Mouse (Mus musculus) right cerebral cortex, postnatal 10 days (tissue): ENCODE results near the gene Gm2115.
A peak's percentile ranks its signal among the peaks of the same experiment; 100 is the strongest.

Experiments used
- DNase-seq, 2 experiments: peaks; one replicate each; pipeline ENCODE4 v3.0.0; 2021; ENCODE audit warnings: low spot score in 2 of 2

Gm2115 gene

DNA sequence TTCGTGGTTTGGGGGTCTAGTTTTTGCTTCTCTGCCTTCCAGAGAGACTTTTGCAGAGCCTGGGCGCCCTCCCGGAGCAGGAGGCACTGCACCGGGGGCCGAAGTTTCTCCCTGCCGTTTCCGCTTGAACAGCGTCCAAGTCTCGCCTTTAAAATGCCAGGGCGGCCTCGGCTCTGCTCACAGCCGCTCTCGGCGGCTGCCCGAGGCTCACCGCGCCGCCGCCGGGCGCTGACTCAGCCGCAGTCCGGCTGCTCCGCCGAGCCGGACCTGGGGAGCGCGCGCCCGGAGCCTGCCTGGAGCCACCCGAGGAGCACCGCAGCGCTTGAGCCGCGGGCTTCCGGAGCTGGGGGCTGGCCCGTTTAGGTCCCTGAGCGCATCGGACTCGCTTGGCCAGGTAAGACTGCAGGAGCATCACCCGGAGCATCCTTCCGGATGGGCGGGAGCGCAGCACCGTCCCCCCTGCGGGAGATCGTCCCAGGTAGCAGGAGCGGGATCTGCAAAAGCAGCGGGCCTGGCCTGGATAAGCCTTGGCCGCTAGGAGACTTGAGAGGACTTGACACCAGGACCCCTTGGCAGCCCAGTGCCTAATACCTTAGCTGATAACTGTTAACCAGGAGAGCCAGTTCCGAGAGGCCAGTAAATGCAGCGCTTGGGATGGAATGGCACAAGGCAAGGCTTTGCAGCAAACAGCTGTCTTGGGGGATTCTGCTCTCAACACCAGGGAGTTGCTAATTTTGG lies at the start of gene Gm2115:
Gene Gm2115 (plus strand): TSS at position 159 of the 738 bp plus-strand sequence.
- peak; percentile 38 to 65 for DNase-seq

DNA sequence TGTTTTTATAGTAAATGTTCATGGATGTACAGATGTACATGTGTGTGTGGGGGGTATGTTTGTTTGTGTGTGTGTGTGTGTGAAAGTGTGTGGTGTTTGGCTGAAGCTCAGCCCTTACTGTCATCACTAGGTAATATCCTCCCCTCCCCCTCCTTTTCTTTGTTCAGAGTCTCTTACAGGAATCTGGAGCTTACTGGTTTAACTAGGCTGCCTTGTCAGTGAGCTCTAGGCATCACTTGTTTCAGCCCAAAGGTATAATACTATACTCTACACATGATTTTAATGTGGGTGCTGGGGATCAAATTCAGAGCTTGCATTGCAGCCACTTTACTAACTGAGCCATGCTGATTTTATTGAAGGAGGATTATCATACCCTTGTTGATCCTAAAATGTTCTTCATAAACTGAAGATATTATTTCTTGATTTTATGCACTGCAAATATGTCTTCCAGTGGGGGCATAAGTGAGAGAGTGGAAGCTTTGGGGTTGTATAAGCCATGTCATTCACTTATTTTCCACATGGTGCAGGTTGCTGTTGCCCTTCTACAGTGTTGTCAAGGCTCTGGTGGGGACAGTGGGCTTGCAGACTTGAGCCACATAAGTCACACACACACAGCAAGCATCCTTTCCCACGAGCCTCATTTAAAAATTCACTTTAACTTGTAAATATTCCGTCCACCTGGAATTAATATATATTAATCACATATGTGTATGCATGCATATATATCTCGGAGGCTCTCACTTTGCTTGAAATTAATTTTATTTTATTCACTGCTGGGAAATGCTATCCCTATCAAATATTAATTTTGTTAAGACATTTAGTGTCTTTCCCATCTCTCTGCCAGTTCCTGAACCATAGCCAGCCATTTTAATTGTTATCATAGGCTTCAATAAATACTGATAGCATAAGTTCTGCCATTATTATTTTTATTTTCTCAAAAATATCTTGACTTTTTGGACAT lies 45.0 kb upstream of the Gm2115 start:
- no peak for DNase-seq

DNA sequence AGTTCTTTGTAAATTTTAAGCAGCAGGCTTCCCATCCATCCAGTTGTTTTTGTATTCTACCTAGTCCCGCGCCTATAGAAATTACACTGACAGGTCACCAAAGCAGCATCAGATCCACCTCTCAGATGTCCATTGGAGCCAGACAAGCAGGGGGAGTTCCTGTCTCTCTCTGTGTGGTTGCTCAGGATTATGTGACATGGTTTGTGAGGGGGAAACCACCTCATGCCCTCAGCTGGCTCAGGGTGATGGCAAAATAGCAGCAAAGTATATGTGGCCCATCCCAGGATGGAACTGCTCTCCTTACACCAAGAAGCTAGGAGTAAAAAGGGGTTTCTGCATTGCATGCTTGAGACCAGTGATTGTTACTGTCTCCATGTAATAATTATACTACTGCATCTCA lies 42.3 kb upstream of the Gm2115 start:
- no peak for DNase-seq

DNA sequence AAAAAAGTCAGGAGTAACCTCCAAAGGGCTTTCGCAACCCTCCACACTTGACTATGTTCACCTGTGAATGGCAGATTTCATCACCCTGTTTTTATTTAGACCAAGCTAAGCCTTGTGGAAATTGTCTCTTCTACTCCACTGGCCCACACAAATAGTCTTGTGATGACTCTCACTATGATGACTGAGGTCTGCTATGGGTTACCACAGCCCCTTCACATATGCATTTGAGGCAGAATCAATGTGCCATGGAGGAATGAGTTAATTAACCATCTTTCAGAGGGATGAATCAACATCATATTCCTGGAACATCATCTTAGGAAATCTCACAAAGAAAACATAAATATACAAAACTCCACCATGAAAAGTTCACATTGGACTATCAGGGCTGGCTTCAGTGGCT lies 25.6 kb upstream of the Gm2115 start:
- no peak for DNase-seq

DNA sequence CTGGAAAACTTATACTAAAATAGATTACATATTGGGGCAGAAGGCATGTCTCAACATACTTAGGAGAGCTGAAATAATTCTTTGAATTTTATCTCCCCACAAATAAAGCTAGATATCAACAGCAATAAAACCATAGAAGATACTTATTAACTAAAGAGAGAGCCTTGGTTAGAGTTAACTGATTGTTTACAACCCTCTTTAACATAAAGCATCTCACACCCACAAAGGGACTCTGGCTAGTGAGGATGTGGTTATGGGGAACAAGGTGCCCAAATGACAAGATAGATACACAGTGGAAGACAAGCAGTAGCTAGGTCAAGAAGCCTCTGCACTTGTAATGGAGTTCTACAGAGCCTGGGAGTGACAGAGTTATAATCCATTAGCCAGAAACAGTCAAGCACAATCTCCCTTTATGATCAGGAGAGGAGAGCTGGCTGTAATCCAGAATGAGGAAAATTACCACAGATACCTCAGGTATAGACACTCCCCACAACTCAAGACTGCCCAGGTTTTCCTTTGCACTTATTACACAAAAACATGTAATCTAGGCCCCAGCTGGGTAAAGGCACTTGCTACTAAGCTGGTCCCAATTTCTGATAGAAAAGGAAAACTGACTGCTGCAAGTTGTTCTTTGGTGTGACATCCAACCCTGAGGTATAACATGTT lies 10.1 kb upstream of the Gm2115 start:
- no peak for DNase-seq

DNA sequence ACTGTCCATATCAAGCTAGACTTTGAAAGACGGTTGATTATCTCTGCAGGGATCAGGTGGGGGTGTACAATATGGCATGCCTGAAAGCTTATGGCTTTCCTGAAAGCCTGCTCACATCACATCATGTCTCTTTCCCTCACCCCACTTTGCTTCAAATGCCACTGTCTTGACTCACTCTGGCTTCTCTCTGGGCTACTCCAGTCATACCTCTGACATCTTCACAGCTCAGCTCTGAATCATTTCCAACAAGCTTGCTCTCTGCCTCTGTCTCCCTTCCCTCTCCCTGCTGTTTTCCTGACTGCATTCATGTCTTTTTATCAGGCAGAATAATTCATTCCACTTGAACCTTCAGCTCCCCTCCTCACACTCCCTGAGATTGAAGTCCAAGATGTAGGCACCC lies 7.4 kb upstream of the Gm2115 start:
- DNase-seq: no peak

DNA sequence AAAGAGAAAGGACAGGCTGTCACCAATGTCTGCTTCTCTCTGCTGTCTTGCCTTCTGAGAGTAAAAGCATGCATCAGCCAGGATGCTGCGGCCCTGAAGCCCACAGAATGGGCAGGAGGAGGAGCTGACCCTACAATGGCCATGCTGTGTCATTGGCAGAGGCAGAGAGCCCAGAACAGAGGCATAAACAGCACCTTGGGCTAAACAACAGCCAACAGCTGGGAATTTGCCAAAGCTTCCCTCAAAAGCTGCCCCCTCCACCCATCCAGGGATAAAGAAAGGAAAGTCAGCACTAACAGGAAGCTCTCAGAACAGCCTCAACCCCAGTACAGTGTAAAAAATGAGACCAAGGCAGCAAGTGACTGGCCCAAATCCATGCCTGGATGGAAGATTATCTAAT lies 6.3 kb upstream of the Gm2115 start:
- peak; percentile 33 to 39 for DNase-seq

DNA sequence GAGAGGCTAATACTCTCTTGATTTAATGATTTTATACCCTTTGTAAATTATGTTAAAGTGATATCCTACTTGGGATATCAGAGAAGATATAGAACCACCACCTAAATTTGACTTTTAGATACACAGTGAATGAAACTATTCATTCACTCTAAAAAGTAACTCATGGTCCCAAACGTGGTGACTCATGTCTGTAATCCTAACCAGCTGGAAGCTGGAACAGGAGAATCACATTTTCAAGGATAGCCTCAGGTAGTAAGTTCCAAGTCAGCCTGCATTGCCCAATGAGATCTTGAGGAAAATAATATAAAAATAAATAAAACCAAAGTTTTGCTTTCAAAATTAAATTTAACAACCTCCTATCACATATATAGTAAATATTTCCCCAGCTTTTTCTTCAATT lies 2.6 kb upstream of the Gm2115 start:
- no peak for DNase-seq

DNA sequence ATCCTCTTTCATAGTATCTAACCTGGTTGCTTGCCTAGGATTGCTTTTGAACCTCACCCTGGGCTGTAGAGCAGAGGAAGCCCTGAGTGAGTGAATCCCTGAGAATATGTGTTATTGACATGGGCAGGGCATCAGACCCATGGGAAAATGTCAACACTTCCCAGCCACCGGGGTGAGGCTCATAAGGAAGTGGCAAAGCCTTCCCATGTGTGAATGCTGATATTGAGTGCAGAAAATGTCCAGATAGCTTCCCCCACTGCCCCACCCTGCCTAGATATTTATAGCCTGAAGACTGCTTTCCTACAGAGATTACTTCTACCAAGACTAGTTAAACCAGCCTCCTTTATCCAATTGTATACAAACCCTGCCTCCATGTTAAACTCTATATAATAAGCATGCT lies 4.0 kb downstream of the Gm2115 start:
- peak in 1 of 2 experiments; percentile 6 for DNase-seq

DNA sequence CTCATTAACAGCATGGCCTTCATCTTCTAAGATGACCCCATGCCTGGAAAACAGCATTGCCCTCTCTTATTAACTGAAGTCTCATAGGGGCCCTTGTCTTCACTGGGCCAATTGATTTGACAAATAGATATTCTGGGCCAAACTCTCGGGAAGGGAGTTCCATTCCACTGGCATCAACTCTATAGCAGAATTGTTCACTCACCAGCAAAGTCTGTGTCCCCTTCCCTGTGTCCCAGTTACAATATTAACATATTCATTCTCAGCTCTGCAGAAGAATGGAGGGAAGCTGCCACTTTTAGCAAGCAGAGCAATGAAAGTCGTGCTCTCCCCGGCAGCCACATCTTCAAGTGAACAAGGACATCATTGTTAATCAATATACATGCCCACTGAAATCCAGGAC lies 5.9 kb downstream of the Gm2115 start:
- DNase-seq: peak in 1 of 2 experiments; percentile 24

DNA sequence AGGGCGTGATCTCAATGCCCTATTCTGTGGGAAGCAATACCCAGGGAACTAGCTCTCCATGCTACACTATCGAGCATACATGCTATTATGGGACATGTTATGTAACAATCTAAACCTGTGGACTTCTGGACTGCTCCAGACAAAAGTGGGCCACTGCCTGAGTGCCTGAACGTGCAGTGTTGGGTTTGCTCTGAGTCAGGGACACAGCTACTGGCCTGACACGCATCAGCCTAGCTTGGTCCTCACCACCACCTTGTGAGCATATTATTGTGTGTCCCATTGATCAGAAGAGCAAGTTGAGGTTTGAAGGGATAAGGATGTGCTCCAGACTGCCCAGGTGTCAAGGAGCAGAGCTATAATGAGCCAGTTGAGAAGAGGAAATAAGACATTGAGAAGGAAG lies 16.2 kb downstream of the Gm2115 start:
- DNase-seq: no peak

DNA sequence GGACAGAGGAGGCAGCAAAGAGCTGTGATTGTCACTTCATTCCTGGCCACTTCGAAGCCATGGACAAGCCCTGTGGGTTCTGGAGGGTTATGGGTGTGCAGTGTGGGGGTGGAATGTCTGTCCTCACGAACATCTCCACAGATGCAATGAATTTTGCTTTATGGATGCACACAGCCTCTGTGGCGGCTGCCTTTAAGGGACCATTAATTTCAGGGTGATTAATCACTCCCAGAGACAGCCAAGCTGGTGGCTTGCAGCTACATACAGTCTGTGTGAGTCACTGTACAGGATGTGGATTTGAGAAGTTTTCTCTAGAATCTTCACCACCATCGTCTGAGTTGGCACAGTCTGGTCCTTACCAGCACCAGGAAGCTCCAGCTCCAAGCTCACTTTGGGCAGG lies 17.9 kb downstream of the Gm2115 start:
- DNase-seq: peak in 1 of 2 experiments; percentile 11

DNA sequence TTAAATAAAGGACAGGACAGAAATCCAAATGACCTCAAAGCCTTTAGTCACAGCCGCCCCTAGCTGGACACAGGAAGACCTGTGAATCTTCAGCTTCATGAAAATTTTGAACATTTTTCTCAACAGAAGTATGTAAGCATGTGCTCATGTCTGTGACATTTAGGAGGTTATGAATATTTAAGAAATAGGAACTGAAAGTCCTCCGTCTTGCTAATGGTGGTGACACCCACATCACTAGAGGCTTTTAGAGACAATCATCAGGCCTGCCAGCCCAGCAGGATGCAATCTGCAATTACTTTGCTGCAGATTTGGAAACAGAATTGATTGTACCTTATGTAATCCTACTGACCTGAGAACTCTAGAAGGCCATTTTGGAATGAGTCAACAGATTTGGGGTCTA lies 22.7 kb downstream of the Gm2115 start:
- DNase-seq: peak in 1 of 2 experiments; percentile 6

DNA sequence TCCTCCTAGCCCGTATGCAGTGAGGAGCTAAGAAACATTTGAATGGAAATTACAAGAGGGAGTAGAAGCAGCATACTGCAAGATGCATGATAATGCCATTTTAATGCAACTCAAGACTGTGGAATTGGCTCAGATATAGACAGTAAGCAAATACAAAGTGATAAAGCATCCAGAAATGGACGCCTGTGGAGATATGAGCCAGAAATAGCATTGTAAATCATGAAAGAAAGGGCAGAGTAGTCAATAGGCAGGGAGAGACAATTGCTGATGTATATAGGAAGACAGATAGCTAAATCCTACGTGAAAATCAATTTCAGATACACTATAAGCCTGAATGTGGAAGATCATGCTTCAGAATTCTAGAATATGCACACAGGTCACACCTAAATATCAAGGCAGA lies 26.5 kb downstream of the Gm2115 start:
- no peak for DNase-seq

DNA sequence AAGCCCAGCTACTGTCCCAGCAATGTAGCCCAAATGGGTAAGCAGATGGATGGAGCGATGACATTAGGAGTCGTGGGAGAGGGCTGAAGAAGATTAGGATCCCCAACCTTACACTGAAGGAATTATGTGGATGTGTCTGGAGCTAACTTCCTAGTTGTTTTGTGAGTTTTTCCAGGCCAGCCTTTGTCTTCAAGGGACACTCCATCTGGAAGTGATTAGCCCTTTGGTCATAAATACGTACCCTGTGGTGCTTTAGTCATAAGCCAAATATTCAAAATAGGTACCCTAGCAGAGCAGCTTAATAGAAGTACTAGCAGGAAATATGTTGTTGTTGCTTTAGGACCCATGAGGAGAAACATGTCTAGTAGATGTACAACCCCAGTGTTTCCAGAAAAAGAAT lies 28.6 kb downstream of the Gm2115 start:
- DNase-seq: peak in 1 of 2 experiments; percentile 5

DNA sequence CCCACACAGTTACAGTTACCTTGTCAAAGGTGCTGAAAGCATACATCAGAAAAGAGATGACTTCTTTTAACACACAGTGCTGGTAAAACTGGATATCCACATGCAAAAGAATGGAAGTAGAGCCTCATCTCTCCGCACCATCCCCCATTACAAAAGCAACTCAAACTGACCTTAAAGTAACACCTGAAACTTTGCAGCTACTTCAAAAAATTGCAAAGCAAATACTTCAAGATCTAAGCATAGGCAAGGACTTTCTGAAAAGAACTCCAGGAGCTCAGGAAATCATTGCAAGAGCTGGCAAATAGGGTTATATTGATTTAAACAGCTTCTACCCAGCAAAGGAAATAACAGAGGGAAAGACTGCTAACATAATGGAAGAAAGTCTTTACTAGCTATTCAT lies 31.7 kb downstream of the Gm2115 start:
- DNase-seq: peak in 1 of 2 experiments; percentile 3

DNA sequence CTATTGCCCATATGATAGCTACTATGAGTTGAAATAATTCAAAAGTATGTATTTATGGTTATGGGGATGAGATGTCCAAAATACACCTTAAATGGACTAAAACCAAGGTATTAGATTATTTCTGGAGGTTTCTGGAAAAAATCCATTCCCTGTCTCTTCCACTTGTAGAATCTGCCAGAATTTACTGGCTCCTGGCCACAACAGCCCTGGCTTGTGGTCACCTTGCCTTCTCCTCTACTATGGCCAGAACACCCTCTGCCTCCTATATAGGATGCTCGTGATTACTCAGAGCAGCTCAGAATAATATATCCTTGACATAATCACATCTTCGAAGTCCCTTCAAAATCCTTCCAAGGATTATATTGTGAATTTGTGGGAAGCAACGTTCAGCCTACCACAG lies 35.5 kb downstream of the Gm2115 start:
- no peak for DNase-seq

DNA sequence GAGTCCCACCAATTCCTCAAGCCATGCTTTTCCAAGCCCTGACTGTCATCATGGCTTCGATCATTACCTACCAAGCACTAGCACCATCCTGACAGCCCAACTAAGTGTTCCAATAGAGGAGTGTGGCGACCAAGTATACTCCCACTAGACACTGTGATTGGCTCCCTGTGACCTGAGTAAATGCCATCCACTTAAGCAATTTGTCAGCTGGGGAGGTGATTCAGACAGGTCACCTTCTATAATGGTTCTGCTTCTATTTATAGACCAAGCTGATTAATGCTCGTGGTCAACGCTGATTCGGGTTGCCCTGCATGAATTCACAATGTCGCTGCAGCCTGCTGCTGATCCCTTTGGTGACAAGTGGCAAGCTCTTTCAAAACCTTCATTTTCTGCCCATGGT lies 37.4 kb downstream of the Gm2115 start:
- no peak for DNase-seq

DNA sequence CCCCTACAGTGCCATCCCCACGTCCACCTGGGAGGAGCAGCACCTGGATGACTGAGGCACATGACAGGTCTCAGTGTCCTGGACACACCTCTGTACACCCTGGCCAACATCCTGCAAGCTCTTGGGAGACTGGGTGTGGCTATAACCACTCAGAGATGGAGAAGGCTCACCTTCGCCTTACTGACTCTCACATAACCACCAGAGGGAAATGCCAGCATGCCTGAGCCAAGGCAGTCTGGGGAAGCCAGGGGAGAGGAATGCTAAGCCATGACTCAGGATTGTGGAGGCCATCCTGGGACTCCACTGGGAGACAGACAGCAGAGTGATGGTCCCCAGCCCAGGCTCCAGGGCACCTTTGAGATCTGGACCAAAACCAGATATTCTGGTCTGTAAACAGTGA lies 48.3 kb downstream of the Gm2115 start:
- peak in 1 of 2 experiments; percentile 24 for DNase-seq

DNA sequence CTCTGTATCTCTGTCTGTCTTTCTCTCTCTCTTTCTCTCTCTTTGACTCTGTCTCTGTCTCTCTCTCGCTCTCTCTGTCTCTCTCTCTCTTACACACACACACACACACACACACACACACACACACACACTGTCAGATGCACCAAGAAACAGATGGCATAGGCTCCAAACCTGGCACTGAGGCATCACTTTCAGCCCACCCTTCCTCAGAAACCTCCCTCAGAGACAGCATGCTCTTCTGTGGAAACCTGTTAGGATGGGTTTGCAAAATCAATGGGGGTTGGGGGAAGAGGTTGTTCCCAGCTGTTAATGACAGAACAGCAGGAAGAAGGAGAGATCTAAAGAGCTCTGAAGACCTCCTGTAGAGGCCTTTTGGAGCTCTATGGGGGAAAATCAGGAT lies 50.1 kb downstream of the Gm2115 start:
- DNase-seq: peak; percentile 62 to 72

DNA sequence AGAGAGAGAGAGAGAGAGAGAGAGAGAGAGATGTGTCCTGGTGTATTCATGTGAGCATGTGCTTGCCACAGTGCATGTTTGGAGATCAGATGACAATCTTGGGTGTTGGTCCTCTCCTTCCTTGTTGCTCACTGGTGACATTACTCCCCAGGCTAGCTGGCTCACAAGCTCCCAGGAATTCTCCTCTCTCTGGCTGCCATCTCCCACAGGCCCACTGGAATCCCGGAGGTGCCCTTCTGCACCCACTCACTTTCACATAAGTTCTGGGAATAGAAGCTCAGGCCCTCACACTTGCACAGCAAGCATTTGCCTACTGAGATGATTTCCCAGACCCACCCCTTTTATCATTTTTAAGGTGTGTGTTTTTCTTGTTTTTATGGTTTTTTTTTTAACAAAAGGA lies 51.0 kb downstream of the Gm2115 start:
- DNase-seq: no peak

DNA sequence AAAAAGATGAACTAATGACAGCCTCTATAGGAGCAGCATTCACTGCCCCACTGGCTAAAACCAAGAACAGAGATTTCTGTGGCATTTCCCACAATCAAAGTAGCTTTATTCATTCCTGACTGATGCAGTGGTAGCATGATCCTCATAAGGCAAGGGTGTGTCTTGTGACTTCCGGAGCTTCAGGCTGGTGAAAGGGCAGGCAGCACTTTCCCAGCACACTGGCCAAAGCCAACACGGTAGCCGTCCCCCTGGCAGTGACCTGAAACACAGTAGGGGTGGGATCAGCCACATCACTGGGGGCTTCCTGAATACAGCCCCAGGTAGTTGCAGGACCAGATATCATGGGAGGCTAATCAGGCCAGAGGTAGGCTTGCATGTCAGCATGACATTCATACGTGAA lies 56.3 kb downstream of the Gm2115 start:
- peak in 1 of 2 experiments; percentile 5 for DNase-seq
